Mouse (Mus musculus): Measurements from ENCODE around the gene Nab1.

DNA sequence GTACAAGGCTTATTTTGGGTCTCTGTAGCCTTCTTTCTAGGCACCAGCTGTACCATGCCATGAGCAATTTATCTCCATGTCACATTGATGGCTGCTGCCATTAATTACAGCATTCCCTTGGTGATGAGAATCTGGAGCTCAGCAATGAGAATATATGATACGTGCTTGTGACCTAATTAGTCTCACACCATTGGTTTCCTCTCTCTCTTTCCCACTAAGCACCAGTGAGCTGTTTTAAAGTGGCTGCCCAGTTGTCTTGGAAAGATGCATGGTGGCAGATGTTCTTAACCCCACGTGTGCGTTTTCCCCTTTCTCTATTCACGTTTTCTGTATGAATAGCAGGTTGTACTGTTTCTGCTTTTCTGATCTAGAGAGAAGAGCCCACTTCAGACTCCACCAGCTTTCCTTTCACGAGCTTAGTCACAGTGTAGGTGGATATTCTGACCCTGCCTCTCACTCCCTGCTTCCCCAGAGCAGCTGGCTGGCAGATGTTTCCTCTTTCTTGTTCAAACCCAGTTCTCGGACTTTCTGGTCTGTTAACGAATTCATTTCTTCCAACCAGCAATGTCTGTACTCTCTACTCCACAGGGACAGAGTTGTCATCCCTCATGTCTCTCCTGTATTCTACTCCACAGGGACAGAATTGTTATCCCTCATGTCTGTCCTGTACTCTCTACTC lies 29.5 kb downstream of the Nab1 start:
- TF ChIP-seq CTCF (IDR thresholded peaks at IDR 0.05; ENCODE audit: extremely low read depth, insufficient read length, insufficient replicate concordance, low read depth, low read length) (no peak), POLR2A (IDR thresholded peaks at IDR 0.05; ENCODE audit: low read depth, low read length) (no peak)
